Mouse (Mus musculus): ENCODE measurements around the gene Ccdc88a. TPM values are rescaled to one million over a fixed set of nuclear protein-coding genes. Genes with fewer than 3 reads are reported as not detected.
"Not testable (repeated sequence)": the region's sequence is repeated elsewhere in the genome, so short reads cannot be mapped to it uniquely, and the experiment has no call there.

Gene Ccdc88a
- polyA plus RNA-seq, 1 experiment from 2014 or later, result 25.0 TPM

GRCm38 (mm10) chr11:29538201-29538600 lies 164.7 kb downstream of the Ccdc88a start:
- no peak overlapping the region for H3K27ac ChIP-seq (ENCODE audit: low read depth, low read length)
- no peaks in the 10 kb centered on the region for H3K27me3 ChIP-seq (ENCODE audit: control insufficient read depth, insufficient read depth, low read length)
- H3K9me3 ChIP-seq (replicated peaks; ENCODE audit: control insufficient read depth, low read length), result no peaks in the 10 kb centered on the region
- no peak overlapping the region for H3K4me2 ChIP-seq
- no peak overlapping the region for H3K9ac ChIP-seq (ENCODE audit: low read depth, low read length)
- 94% methylated on average over 1 of the region's 1 CpGs for WGBS (ENCODE audit: insufficient replicate concordance)
- peaks cover 24% of the 10 kb centered on the region for H3K36me3 ChIP-seq (ENCODE audit: control insufficient read depth, insufficient read depth, low read length)
- no peak overlapping the region for H3K4me3 ChIP-seq (ENCODE audit: low read depth, low read length)
- no peaks in the 10 kb centered on the region for H3K4me1 ChIP-seq (ENCODE audit: control insufficient read depth, insufficient read depth, low read length)
- ATAC-seq (replicated peaks; ENCODE audit: insufficient number of reproducible peaks, low FRiP score, low TSS enrichment), result no peak

GRCm38 (mm10) chr11:29544225-29544945 lies 170.9 kb downstream of the Ccdc88a start:
- ATAC-seq (replicated peaks; ENCODE audit: insufficient number of reproducible peaks, low FRiP score, low TSS enrichment), result no peak
- 84% methylated on average over 3 of the region's 3 CpGs for WGBS (ENCODE audit: insufficient replicate concordance)
- no peak overlapping the region for H3K4me2 ChIP-seq
- no peak overlapping the region for H3K9ac ChIP-seq (ENCODE audit: low read depth, low read length)
- H3K27me3 ChIP-seq (ENCODE audit: control insufficient read depth, insufficient read depth, low read length), result no peaks in the 10 kb centered on the region
- H3K36me3 ChIP-seq (ENCODE audit: control insufficient read depth, insufficient read depth, low read length), result peaks cover 21% of the 10 kb centered on the region
- H3K4me3 ChIP-seq (ENCODE audit: low read depth, low read length), result no peak overlapping the region
- no peak overlapping the region for H3K27ac ChIP-seq (ENCODE audit: low read depth, low read length)
- no peaks in the 10 kb centered on the region for H3K9me3 ChIP-seq (replicated peaks; ENCODE audit: control insufficient read depth, low read length)
- peaks cover 4% of the 10 kb centered on the region; the same call in 1 of the 2 replicates for H3K4me1 ChIP-seq (ENCODE audit: control insufficient read depth, insufficient read depth, low read length)

- H3K9me3 ChIP-seq (replicated peaks; ENCODE audit: control insufficient read depth, low read length); H3K27ac ChIP-seq (ENCODE audit: low read depth, low read length); ATAC-seq (replicated peaks; ENCODE audit: insufficient number of reproducible peaks, low FRiP score, low TSS enrichment); H3K4me1 ChIP-seq (ENCODE audit: control insufficient read depth, insufficient read depth, low read length); H3K27me3 ChIP-seq (ENCODE audit: control insufficient read depth, insufficient read depth, low read length); H3K4me2 ChIP-seq; H3K9ac ChIP-seq (ENCODE audit: low read depth, low read length); H3K4me3 ChIP-seq (ENCODE audit: low read depth, low read length): not testable (repeated sequence)
- 88% methylated on average over 4 of the region's 4 CpGs for WGBS (ENCODE audit: insufficient replicate concordance)
- H3K36me3 ChIP-seq (ENCODE audit: control insufficient read depth, insufficient read depth, low read length), result peaks cover 21% of the 10 kb centered on the region
Observed at GRCm38 (mm10) chr11:29545150-29545752, 171.8 kb downstream of the Ccdc88a start.

- H3K27ac ChIP-seq (ENCODE audit: low read depth, low read length); ATAC-seq (replicated peaks; ENCODE audit: insufficient number of reproducible peaks, low FRiP score, low TSS enrichment); H3K4me1 ChIP-seq (ENCODE audit: control insufficient read depth, insufficient read depth, low read length); H3K27me3 ChIP-seq (ENCODE audit: control insufficient read depth, insufficient read depth, low read length); H3K9me3 ChIP-seq (replicated peaks; ENCODE audit: control insufficient read depth, low read length): not testable (repeated sequence)
- WGBS (ENCODE audit: insufficient replicate concordance), result 94% methylated on average over 2 of the region's 2 CpGs
- H3K9ac ChIP-seq (ENCODE audit: low read depth, low read length), result peak overlapping the region; percentile 92; the same call in 1 of the 2 replicates
- peak overlapping the region; percentile 81 for H3K4me3 ChIP-seq (ENCODE audit: low read depth, low read length)
- peak overlapping the region; percentile 73 for H3K4me2 ChIP-seq
- peaks cover 21% of the 10 kb centered on the region for H3K36me3 ChIP-seq (ENCODE audit: control insufficient read depth, insufficient read depth, low read length)
Observed at GRCm38 (mm10) chr11:29546297-29546696, 172.8 kb downstream of the Ccdc88a start.

- Histone ChIP-seq H3K27ac (ENCODE audit: low read depth, low read length) (peak overlapping the region; percentile 76; the same call in 1 of the 2 replicates), H3K9me3 (replicated peaks; ENCODE audit: control insufficient read depth, low read length) (no peaks in the 10 kb centered on the region), H3K4me2 (peak overlapping the region; percentile 73), H3K4me3 (ENCODE audit: low read depth, low read length) (peak overlapping the region; percentile 81), H3K36me3 (ENCODE audit: control insufficient read depth, insufficient read depth, low read length) (peaks cover 21% of the 10 kb centered on the region), H3K9ac (ENCODE audit: low read depth, low read length) (peak overlapping the region; percentile 92), H3K27me3 (ENCODE audit: control insufficient read depth, insufficient read depth, low read length) (no peaks in the 10 kb centered on the region), H3K4me1 (ENCODE audit: control insufficient read depth, insufficient read depth, low read length) (peaks cover 4% of the 10 kb centered on the region; the same call in 1 of the 2 replicates)
- ATAC-seq (replicated peaks; ENCODE audit: insufficient number of reproducible peaks, low FRiP score, low TSS enrichment), result no peak
- 17% methylated on average over 2 of the region's 2 CpGs for WGBS (ENCODE audit: insufficient replicate concordance)
Observed at GRCm38 (mm10) chr11:29546762-29547161, 173.3 kb downstream of the Ccdc88a start.

GRCm38 (mm10) chr11:29547249-29547751 lies 173.8 kb downstream of the Ccdc88a start:
- Histone ChIP-seq H3K36me3 (ENCODE audit: control insufficient read depth, insufficient read depth, low read length) (peaks cover 21% of the 10 kb centered on the region), H3K4me2 (peak overlapping the region; percentile 73), H3K4me1 (ENCODE audit: control insufficient read depth, insufficient read depth, low read length) (peaks cover 4% of the 10 kb centered on the region; the same call in 1 of the 2 replicates), H3K27me3 (ENCODE audit: control insufficient read depth, insufficient read depth, low read length) (no peaks in the 10 kb centered on the region), H3K9ac (ENCODE audit: low read depth, low read length) (peak overlapping the region; percentile 92), H3K4me3 (ENCODE audit: low read depth, low read length) (peak overlapping the region; percentile 81), H3K9me3 (replicated peaks; ENCODE audit: control insufficient read depth, low read length) (no peaks in the 10 kb centered on the region), H3K27ac (ENCODE audit: low read depth, low read length) (peak overlapping the region; percentile 76)
- WGBS (ENCODE audit: insufficient replicate concordance), result under 1% methylated on average over 27 of the region's 27 CpGs
- ATAC-seq (replicated peaks; ENCODE audit: insufficient number of reproducible peaks, low FRiP score, low TSS enrichment), result peak; percentile 5; the same call in 1 of the 2 replicates

GRCm38 (mm10) chr11:29547752-29548503 lies 174.5 kb downstream of the Ccdc88a start, which contains the start of the genes Clhc1 and Rps27a:
Gene Clhc1, plus strand, starts transcription at chr11:29547950.
Gene Rps27a, minus strand, starts transcription at chr11:29548109.
- Histone ChIP-seq H3K27me3 (ENCODE audit: control insufficient read depth, insufficient read depth, low read length) (no peaks in the 10 kb centered on the region), H3K27ac (ENCODE audit: low read depth, low read length) (peak within 1 kb of the TSS; percentile 76), H3K9ac (ENCODE audit: low read depth, low read length) (peak within 1 kb of the TSS; percentile 92), H3K36me3 (ENCODE audit: control insufficient read depth, insufficient read depth, low read length) (peaks cover 21% of the 10 kb centered on the region), H3K4me1 (ENCODE audit: control insufficient read depth, insufficient read depth, low read length) (peaks cover 4% of the 10 kb centered on the region; the same call in 1 of the 2 replicates), H3K4me2 (peak within 1 kb of the TSS; percentile 73), H3K9me3 (replicated peaks; ENCODE audit: control insufficient read depth, low read length) (no peaks in the 10 kb centered on the region), H3K4me3 (ENCODE audit: low read depth, low read length) (peak within 1 kb of the TSS; percentile 81)
- peak; percentile 98 for ATAC-seq (replicated peaks; ENCODE audit: insufficient number of reproducible peaks, low FRiP score, low TSS enrichment)
- WGBS (ENCODE audit: insufficient replicate concordance), result under 1% methylated on average over 46 of the region's 46 CpGs

All from heart, embryonic 11.5 days (tissue).